Mouse (Mus musculus) myocyte (in vitro differentiated cells): Measurements from ENCODE around the gene Runx2. TPM values are rescaled to one million over a fixed set of nuclear protein-coding genes. Genes with fewer than 3 reads are reported as not detected.

Experiments
- H3K27me3 ChIP-seq: one replicate; pipeline ENCODE4 v1.6.1; 2011; ENCODE audit not compliant: control insufficient read depth, insufficient read depth, insufficient read length
- H3K36me3 ChIP-seq: one replicate; pipeline ENCODE4 v1.6.1; 2011; ENCODE audit not compliant: control insufficient read depth, insufficient read depth
- H3K4me2 ChIP-seq: one replicate; pipeline ENCODE4 v1.6.1; 2011; ENCODE audit warnings: low read depth, control low read depth
- H3K4me3 ChIP-seq: one replicate; pipeline ENCODE4 v1.5.1; 2011; ENCODE audit warnings: mild to moderate bottlenecking, control low read depth, moderate library complexity
- H3K79me2 ChIP-seq: one replicate; pipeline ENCODE4 v1.6.1; 2011; ENCODE audit not compliant: control insufficient read depth, insufficient read depth
- H3ac ChIP-seq: one replicate; pipeline ENCODE4 v1.6.1; 2011; ENCODE audit not compliant: control insufficient read depth, insufficient read length
- CEBPB ChIP-seq: IDR thresholded peaks from 2 replicates; pipeline ENCODE4 v1.6.1; 2011; ENCODE audit warnings: mild to moderate bottlenecking, moderate library complexity; ENCODE audit not compliant: poor library complexity, insufficient read depth, severe bottlenecking
- E2F4 ChIP-seq: IDR thresholded peaks from one replicate; pipeline ENCODE4 v1.6.1; 2011; ENCODE audit warnings: mild to moderate bottlenecking, control low read depth, moderate library complexity; ENCODE audit not compliant: insufficient read depth
- MAX ChIP-seq: IDR thresholded peaks from one replicate; pipeline ENCODE4 v1.6.1; 2011; ENCODE audit warnings: low read depth, mild to moderate bottlenecking, control low read depth
- MYOD1 ChIP-seq, 3 experiments: IDR thresholded peaks; one replicate each; pipeline ENCODE4 v1.6.1; 2011; ENCODE audit warnings: control low read depth in 2 of 3, low read depth in 2 of 3, mild to moderate bottlenecking in 2 of 3, moderate library complexity in 1 of 3; ENCODE audit not compliant: insufficient read length in 2 of 3, control insufficient read depth in 1 of 3
- MYOG ChIP-seq, 3 experiments: IDR thresholded peaks; one replicate each; pipeline ENCODE4 v1.6.1; 2011; ENCODE audit warnings: control low read depth in 2 of 3, low read depth in 2 of 3, mild to moderate bottlenecking in 2 of 3; ENCODE audit not compliant: insufficient read length in 2 of 3, control insufficient read depth in 1 of 3, insufficient read depth in 1 of 3
- POLR2A ChIP-seq: IDR thresholded peaks from one replicate; pipeline ENCODE4 v1.6.1; 2011; ENCODE audit warnings: low read depth, mild to moderate bottlenecking, control low read depth, moderate library complexity; ENCODE audit not compliant: insufficient read length
- POLR2AphosphoS2 ChIP-seq: IDR thresholded peaks from one replicate; pipeline ENCODE4 v1.6.1; 2011; ENCODE audit warnings: low read depth, control low read depth; ENCODE audit not compliant: insufficient read length
- REST ChIP-seq: IDR thresholded peaks from one replicate; pipeline ENCODE4 v1.6.1; 2011; ENCODE audit warnings: mild to moderate bottlenecking, control low read depth, moderate library complexity; ENCODE audit not compliant: insufficient read depth, insufficient read length
- SRF ChIP-seq: IDR thresholded peaks from one replicate; pipeline ENCODE4 v1.6.1; 2011; ENCODE audit warnings: low read depth; ENCODE audit not compliant: control insufficient read depth, insufficient read length
- TCF12 ChIP-seq: IDR thresholded peaks from one replicate; pipeline ENCODE4 v1.6.1; 2011; ENCODE audit warnings: mild to moderate bottlenecking, control low read depth; ENCODE audit not compliant: poor library complexity, insufficient read depth, severe bottlenecking
- TCF3 ChIP-seq: IDR thresholded peaks from one replicate; pipeline ENCODE4 v1.6.1; 2011; ENCODE audit warnings: low read depth, control low read depth; ENCODE audit not compliant: insufficient read length
- USF1 ChIP-seq: IDR thresholded peaks from one replicate; pipeline ENCODE4 v1.6.1; 2011; ENCODE audit warnings: low read depth, mild to moderate bottlenecking, control low read depth, moderate library complexity
- polyA plus RNA-seq: library from polyadenylated mRNA; unstranded; fragments of >200 nt; fragmentation: generic; extraction: Trizol; gene quantifications from one replicate; pipeline ENCODE4 v1.2.1, GENCODE M21; 2012; ENCODE audit warnings: missing spikeins

The Runx2 gene
- polyA plus RNA-seq, 1 experiment, result 6.7 TPM

DNA sequence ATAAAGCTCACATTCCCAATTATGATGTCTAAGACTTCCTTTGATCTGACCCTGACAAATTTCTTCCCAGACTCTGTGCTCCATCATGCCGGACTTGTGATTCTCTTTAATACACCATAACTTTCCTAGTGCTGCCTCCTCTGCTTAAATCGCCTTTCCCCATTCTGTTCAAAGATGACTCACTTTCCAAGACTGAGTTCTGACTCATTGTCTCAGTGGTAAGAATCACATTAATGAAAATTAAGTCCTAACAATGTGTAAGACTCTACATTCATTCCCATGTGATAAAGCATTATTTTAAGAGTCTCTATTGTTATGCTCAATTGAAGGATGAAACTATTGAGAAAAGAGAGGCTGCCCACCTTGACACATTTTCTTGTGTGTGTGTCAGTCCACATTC, 43.7 kb downstream of the Runx2 start:
- Histone ChIP-seq H3K27me3 (no peaks in the 10 kb centered on the region), H3K4me2 (peak overlapping the region; percentile 15), H3K4me3 (no peak overlapping the region), H3K79me2 (no peaks in the 10 kb centered on the region), H3K36me3 (no peaks in the 10 kb centered on the region), H3ac (no peak overlapping the region)
- TF ChIP-seq MYOD1 (IDR thresholded peaks at IDR 0.05; ENCODE audit: control insufficient read depth in 1 of 3, insufficient read length in 2 of 3, low read depth in 2 of 3) (no peak), SRF (no peak), POLR2A (no peak), TCF3 (no peak), REST (no peak), CEBPB (no peak), TCF12 (no peak), MAX (no peak), USF1 (no peak)

DNA sequence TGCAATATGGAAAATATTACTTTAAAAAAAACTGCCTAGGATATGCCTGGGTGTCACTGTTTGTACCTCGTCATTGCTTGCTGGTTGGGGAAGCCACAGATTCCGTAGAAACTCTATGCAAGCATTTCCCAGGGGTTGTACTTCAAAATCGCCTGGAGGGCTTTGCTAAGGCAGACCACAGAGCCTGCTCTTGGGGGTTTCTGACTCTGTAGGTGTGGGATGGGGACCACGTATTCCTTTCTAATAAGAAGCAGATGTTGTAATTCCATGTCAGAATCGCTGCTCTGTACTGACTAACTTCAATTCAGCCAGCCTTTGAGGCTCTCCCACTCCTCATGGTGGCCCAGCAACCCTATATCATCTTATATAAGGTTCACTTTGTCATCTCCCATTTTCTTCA, 46.1 kb downstream of the Runx2 start:
- Histone ChIP-seq H3K36me3 (no peaks in the 10 kb centered on the region), H3K27me3 (no peaks in the 10 kb centered on the region), H3K4me3 (no peak overlapping the region), H3ac (no peak overlapping the region), H3K79me2 (no peaks in the 10 kb centered on the region), H3K4me2 (no peak overlapping the region)
- TF ChIP-seq POLR2A (no peak), POLR2AphosphoS2 (no peak), E2F4 (no peak), MAX (no peak), CEBPB (no peak), USF1 (no peak), TCF12 (no peak), REST (no peak), TCF3 (no peak), SRF (no peak), MYOG (IDR thresholded peaks at IDR 0.05; ENCODE audit: control insufficient read depth in 1 of 3, insufficient read depth in 1 of 3, insufficient read length in 2 of 3, low read depth in 2 of 3) (no peak), MYOD1 (IDR thresholded peaks at IDR 0.05; ENCODE audit: control insufficient read depth in 1 of 3, insufficient read length in 2 of 3, low read depth in 2 of 3) (no peak)

DNA sequence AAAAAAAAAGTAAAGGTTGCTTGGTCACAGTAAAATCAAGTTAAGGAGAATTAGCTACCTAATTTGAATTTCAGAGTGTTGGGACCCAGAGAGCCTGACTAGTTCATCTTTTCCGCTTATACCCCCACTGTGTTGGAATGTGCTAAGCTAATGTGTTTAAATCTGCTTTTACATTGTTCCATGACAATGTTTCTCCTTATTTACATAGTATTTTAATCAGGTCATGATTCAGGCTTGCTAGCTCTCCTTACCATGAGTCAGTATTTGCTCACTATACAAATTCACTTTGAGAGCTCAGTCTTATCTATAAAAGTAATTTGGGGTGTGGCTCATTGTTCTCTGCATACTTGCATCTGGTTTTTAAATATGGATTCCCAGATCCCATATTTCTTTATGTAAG, 47.2 kb downstream of the Runx2 start:
- H3K27me3 ChIP-seq, result no peaks in the 10 kb centered on the region
- no peaks in the 10 kb centered on the region for H3K79me2 ChIP-seq
- no peak overlapping the region for H3K4me3 ChIP-seq
- TF ChIP-seq POLR2A (no peak), MAX (no peak), TCF3 (no peak), E2F4 (no peak), SRF (no peak)
- H3K4me2 ChIP-seq, result peak overlapping the region; percentile 60
- H3ac ChIP-seq, result no peak overlapping the region
- H3K36me3 ChIP-seq, result no peaks in the 10 kb centered on the region

DNA sequence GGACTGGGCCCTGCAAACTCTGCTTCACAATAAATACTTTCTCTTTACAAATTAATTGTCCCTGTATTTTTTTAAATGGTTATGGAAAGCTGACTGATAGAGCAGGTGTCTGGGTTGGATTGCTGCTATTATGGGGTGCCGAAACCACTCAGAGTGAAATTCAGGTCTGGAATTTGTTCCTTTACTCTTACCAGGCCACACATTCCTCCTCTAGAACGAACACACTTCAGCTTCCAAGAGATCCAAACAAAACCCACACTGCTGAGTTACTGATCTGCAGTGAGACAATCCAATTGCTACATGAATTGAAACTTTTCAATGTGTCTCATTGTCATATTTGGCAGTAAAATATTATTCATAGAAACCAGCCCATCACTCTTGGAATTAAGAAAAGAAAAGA, 47.6 kb downstream of the Runx2 start:
- Histone ChIP-seq H3K27me3 (no peaks in the 10 kb centered on the region), H3K36me3 (no peaks in the 10 kb centered on the region), H3K4me2 (peak overlapping the region; percentile 60), H3K4me3 (no peak overlapping the region), H3K79me2 (no peaks in the 10 kb centered on the region), H3ac (no peak overlapping the region)
- no peak for TF ChIP-seq POLR2AphosphoS2
- peak in 1 of 3 experiments; percentile 8 for TF ChIP-seq MYOD1 (IDR thresholded peaks at IDR 0.05; ENCODE audit: control insufficient read depth in 1 of 3, insufficient read length in 2 of 3, low read depth in 2 of 3)

DNA sequence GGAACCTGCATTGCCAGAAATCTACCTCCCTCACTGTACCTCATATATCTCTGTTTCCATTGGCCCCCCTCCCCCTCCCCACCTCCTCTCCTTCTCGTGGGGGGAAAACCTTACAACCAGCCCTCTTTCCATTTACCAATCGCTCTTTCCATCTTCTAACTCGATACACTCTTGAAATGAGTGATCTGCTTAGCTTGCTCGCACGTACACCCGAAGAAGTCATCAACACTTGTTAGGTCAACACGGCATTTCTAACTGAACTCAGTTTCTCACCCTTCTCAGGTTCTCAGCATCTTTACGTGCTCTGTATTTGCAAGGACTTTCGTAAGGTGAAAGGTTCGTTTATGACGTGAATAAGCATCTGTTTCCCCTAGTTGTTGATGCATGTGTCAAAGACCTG, 48.3 kb downstream of the Runx2 start:
- H3K27me3 ChIP-seq, result no peaks in the 10 kb centered on the region
- no peak overlapping the region for H3K4me3 ChIP-seq
- no peak overlapping the region for H3ac ChIP-seq
- no peaks in the 10 kb centered on the region for H3K79me2 ChIP-seq
- no peak overlapping the region for H3K4me2 ChIP-seq
- TF ChIP-seq TCF3 (no peak), REST (no peak), MYOD1 (IDR thresholded peaks at IDR 0.05; ENCODE audit: control insufficient read depth in 1 of 3, insufficient read length in 2 of 3, low read depth in 2 of 3) (no peak), USF1 (no peak), MYOG (IDR thresholded peaks at IDR 0.05; ENCODE audit: control insufficient read depth in 1 of 3, insufficient read depth in 1 of 3, insufficient read length in 2 of 3, low read depth in 2 of 3) (no peak), E2F4 (no peak)
- H3K36me3 ChIP-seq, result no peaks in the 10 kb centered on the region

DNA sequence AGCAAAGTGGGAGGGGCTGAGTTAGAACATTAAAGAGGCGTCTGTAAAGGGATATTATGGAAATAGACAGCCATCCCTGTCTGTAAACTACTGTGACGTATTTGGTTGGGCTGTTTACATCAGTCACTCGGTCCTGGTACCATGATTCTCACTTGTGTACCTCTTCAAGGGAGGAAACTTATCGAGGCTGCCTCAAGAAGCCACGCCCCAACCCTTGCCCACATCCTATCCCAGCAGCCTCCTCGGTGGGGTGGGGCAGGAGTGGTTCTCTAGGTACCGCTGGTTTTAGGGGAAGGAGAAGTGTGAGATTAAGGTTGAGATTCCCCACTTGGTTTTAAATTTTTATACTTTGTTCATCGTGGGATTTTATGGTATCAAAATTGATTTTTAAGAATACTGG, 69.2 kb downstream of the Runx2 start:
- Histone ChIP-seq H3K27me3 (no peaks in the 10 kb centered on the region), H3K4me3 (no peak overlapping the region), H3K79me2 (peaks cover 10% of the 10 kb centered on the region), H3ac (no peak overlapping the region), H3K36me3 (no peaks in the 10 kb centered on the region), H3K4me2 (no peak overlapping the region)
- TF ChIP-seq MAX (no peak), CEBPB (no peak), POLR2AphosphoS2 (no peak)
